Mouse (Mus musculus) embryo, embryonic 10 days (tissue): ENCODE measurements around the gene Map1lc3a.
A peak's percentile ranks its signal among the peaks of the same experiment; 100 is the strongest.

Experiments used
- DNase-seq: peaks from one replicate; pipeline ENCODE4 v3.0.0-alpha.2; 2015; ENCODE audit warnings: low spot score

Gene Map1lc3a

GRCm38 (mm10) chr2:155276195-155276594 is at the start of gene Map1lc3a:
TSS of gene Map1lc3a (plus strand) at chr2:155276297.
- DNase-seq = peak; percentile 96

- DNase-seq = peak; percentile 83
Measured at GRCm38 (mm10) chr2:155235746-155236361, 40.2 kb upstream of the Map1lc3a start.

- peak; percentile 99 for DNase-seq
Measured at GRCm38 (mm10) chr2:155236362-155236992, 39.6 kb upstream of the Map1lc3a start, which contains the start of gene Dynlrb1. TSS of gene Dynlrb1 (plus strand) at chr2:155236533.

GRCm38 (mm10) chr2:155237276-155237675 is 38.8 kb upstream of the Map1lc3a start:
- peak; percentile 11 for DNase-seq

GRCm38 (mm10) chr2:155240915-155241314 is 35.2 kb upstream of the Map1lc3a start:
- DNase-seq = peak; percentile 14

- no peak for DNase-seq
Measured at GRCm38 (mm10) chr2:155242296-155242855, 33.7 kb upstream of the Map1lc3a start.

GRCm38 (mm10) chr2:155246231-155246630 is 29.9 kb upstream of the Map1lc3a start:
- DNase-seq = no peak

- no peak for DNase-seq
Measured at GRCm38 (mm10) chr2:155248206-155248605, 27.9 kb upstream of the Map1lc3a start.

- DNase-seq = no peak
Measured at GRCm38 (mm10) chr2:155248718-155249117, 27.4 kb upstream of the Map1lc3a start.

GRCm38 (mm10) chr2:155249588-155249987 is 26.5 kb upstream of the Map1lc3a start:
- no peak for DNase-seq

- no peak for DNase-seq
Measured at GRCm38 (mm10) chr2:155265526-155265925, 10.6 kb upstream of the Map1lc3a start.

GRCm38 (mm10) chr2:155266896-155267295 is 9.2 kb upstream of the Map1lc3a start:
- no peak for DNase-seq

- peak; percentile 14 for DNase-seq
Measured at GRCm38 (mm10) chr2:155271957-155272356, 4.1 kb upstream of the Map1lc3a start.

- DNase-seq = peak; percentile 19
Measured at GRCm38 (mm10) chr2:155272396-155273170, 3.5 kb upstream of the Map1lc3a start.

- no peak for DNase-seq
Measured at GRCm38 (mm10) chr2:155273603-155274002, 2.5 kb upstream of the Map1lc3a start.

- peak; percentile 60 for DNase-seq
Measured at GRCm38 (mm10) chr2:155276621-155277175, 601 bp downstream of the Map1lc3a start.

GRCm38 (mm10) chr2:155277721-155278120 is 1.6 kb downstream of the Map1lc3a start:
- DNase-seq = no peak

GRCm38 (mm10) chr2:155278361-155278760 is 2.3 kb downstream of the Map1lc3a start:
- DNase-seq = no peak

GRCm38 (mm10) chr2:155279163-155279562 is 3.1 kb downstream of the Map1lc3a start:
- DNase-seq = no peak

- DNase-seq = no peak
Measured at GRCm38 (mm10) chr2:155280116-155280515, 4.0 kb downstream of the Map1lc3a start.

- no peak for DNase-seq
Measured at GRCm38 (mm10) chr2:155283793-155284192, 7.7 kb downstream of the Map1lc3a start.

GRCm38 (mm10) chr2:155284647-155285046 is 8.6 kb downstream of the Map1lc3a start:
- no peak for DNase-seq
